Mouse (Mus musculus) C2C12 (cell line): ENCODE data around the gene F11r. TPM values are rescaled to one million over a fixed set of nuclear protein-coding genes. Genes with fewer than 3 reads are reported as not detected.
A peak's percentile ranks its signal among the peaks of the same experiment; 100 is the strongest.

Experiments
- H3K27me3 ChIP-seq: one replicate; pipeline ENCODE4 v1.6.1; 2011; ENCODE audit not compliant: control insufficient read depth, insufficient read depth, insufficient read length
- H3K36me3 ChIP-seq: one replicate; pipeline ENCODE4 v1.6.1; 2011; ENCODE audit not compliant: control insufficient read depth, insufficient read depth
- H3K4me3 ChIP-seq: one replicate; pipeline ENCODE4 v1.5.1; 2011; ENCODE audit warnings: mild to moderate bottlenecking, control low read depth; ENCODE audit not compliant: poor library complexity, insufficient read depth, severe bottlenecking
- H3K79me2 ChIP-seq: one replicate; pipeline ENCODE4 v1.6.1; 2011; ENCODE audit not compliant: control insufficient read depth, insufficient read depth
- H3K79me3 ChIP-seq: one replicate; pipeline ENCODE4 v1.6.1; 2011; ENCODE audit warnings: low read depth, control low read depth
- H3ac ChIP-seq: one replicate; pipeline ENCODE3; 2011; ENCODE audit warnings: low read depth; ENCODE audit not compliant: control insufficient read depth, insufficient read length
- CEBPB ChIP-seq: IDR thresholded peaks from one replicate; pipeline ENCODE4 v1.6.1; 2011; ENCODE audit warnings: low read depth, mild to moderate bottlenecking, control low read depth, moderate library complexity
- CTCF ChIP-seq: IDR thresholded peaks from one replicate; pipeline ENCODE4 v1.5.1; 2011; ENCODE audit not compliant: control insufficient read depth, insufficient read depth, insufficient read length
- FOSL1 ChIP-seq: IDR thresholded peaks from one replicate; pipeline ENCODE4 v1.8.0; 2011; ENCODE audit warnings: mild to moderate bottlenecking, low read length; ENCODE audit not compliant: poor library complexity, insufficient read depth, severe bottlenecking
- MAX ChIP-seq: IDR thresholded peaks from one replicate; pipeline ENCODE4 v1.6.1; 2011; ENCODE audit warnings: mild to moderate bottlenecking, control low read depth
- MYOD1 ChIP-seq: IDR thresholded peaks from one replicate; pipeline ENCODE4 v1.6.1; 2011; ENCODE audit warnings: low read depth; ENCODE audit not compliant: control insufficient read depth, insufficient read length
- MYOG ChIP-seq: IDR thresholded peaks from one replicate; pipeline ENCODE4 v1.6.1; 2011; ENCODE audit not compliant: control insufficient read depth, insufficient read length; ENCODE audit errors: extremely low read depth
- USF1 ChIP-seq: IDR thresholded peaks from one replicate; pipeline ENCODE4 v1.6.1; 2011; ENCODE audit warnings: low read depth, mild to moderate bottlenecking, control low read depth, moderate library complexity
- polyA plus RNA-seq: library from polyadenylated mRNA; unstranded; fragments of >200 nt; fragmentation: generic; extraction: Trizol; gene quantifications from one replicate; pipeline ENCODE4 v1.2.1, GENCODE M21; 2012; ENCODE audit warnings: missing spikeins

The F11r gene
- polyA plus RNA-seq, 1 experiment, result 3.6 TPM

DNA sequence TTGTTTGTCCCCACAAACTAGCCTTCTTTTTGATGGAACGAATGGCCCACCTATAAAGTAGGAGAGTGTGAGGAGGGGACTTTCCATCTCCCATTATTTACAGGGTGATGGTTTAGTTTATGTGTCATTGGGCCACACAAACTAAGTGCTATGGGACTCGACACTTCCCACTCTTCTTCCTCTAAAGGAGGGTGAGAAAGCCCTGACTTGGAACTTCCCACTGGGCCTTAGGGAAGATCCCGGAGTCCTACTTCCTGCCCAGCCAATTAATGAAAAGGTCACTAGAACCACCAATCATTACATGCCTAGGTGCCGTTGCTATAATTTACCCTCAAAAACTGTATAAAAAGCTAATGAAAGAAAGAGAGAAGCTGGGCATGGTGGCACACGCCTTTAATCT is 5.2 kb upstream of the F11r start:
- H3K79me3 ChIP-seq, result no peaks in the 10 kb centered on the region
- TF ChIP-seq USF1 (no peak), FOSL1 (no peak), MYOD1 (no peak), CTCF (no peak), MYOG (no peak), CEBPB (no peak), MAX (no peak)
- no peaks in the 10 kb centered on the region for H3K36me3 ChIP-seq
- H3K27me3 ChIP-seq, result no peaks in the 10 kb centered on the region
- no peak overlapping the region for H3K4me3 ChIP-seq
- H3K79me2 ChIP-seq, result no peaks in the 10 kb centered on the region
- H3ac ChIP-seq, result no peak overlapping the region

DNA sequence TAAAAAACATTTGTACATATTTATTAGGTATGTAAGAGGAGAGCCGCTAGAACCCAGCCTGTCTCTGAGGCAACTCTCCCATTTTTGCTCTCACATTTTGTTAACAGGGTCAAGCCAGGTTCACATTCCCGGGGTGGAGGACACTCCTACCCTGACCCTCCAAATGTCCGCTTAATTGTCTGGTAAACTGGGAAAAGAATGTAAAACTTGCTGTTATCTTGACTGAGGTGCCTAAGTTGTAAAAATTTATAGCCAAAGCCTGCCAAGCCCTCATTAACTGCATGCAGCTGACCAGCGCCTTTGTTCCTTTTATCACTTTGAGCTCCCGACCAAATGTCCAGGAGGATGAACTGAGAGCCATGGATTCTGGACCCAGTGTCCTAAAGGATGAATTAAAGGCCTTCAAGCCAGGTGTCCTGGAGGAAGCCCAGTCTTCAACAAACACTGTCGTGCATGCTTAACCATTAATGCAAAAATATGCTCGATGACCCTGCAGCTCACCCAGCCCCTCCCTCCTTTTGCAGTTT is 2.0 kb upstream of the F11r start:
- Histone ChIP-seq H3K27me3 (no peaks in the 10 kb centered on the region), H3ac (no peak overlapping the region), H3K4me3 (no peak overlapping the region), H3K79me2 (no peaks in the 10 kb centered on the region), H3K79me3 (no peaks in the 10 kb centered on the region), H3K36me3 (no peaks in the 10 kb centered on the region)
- TF ChIP-seq FOSL1 (no peak), MYOD1 (no peak), MAX (no peak), USF1 (no peak), CTCF (no peak), CEBPB (no peak), MYOG (no peak)

- Histone ChIP-seq H3K79me3 (no peaks in the 10 kb centered on the region), H3K4me3 (no peak overlapping the region), H3ac (no peak overlapping the region), H3K79me2 (no peaks in the 10 kb centered on the region), H3K27me3 (no peaks in the 10 kb centered on the region), H3K36me3 (no peaks in the 10 kb centered on the region)
- TF ChIP-seq FOSL1 (no peak), USF1 (no peak), MYOD1 (no peak), MYOG (no peak), CTCF (no peak), MAX (no peak), CEBPB (no peak)
Observed at GRCm38 (mm10) chr1:171435974-171436373, 1.4 kb upstream of the F11r start.

- H3K79me2 ChIP-seq, result no peaks in the 10 kb centered on the region
- no peaks in the 10 kb centered on the region for H3K27me3 ChIP-seq
- peaks cover 2% of the 10 kb centered on the region for H3K79me3 ChIP-seq
- no peak for TF ChIP-seq FOSL1
- TF ChIP-seq MAX, result no peak
- peak overlapping the region; percentile 31 for H3K4me3 ChIP-seq
- no peaks in the 10 kb centered on the region for H3K36me3 ChIP-seq
- H3ac ChIP-seq, result peak overlapping the region; percentile 57
Observed at GRCm38 (mm10) chr1:171438014-171438670, 807 bp downstream of the F11r start.

DNA sequence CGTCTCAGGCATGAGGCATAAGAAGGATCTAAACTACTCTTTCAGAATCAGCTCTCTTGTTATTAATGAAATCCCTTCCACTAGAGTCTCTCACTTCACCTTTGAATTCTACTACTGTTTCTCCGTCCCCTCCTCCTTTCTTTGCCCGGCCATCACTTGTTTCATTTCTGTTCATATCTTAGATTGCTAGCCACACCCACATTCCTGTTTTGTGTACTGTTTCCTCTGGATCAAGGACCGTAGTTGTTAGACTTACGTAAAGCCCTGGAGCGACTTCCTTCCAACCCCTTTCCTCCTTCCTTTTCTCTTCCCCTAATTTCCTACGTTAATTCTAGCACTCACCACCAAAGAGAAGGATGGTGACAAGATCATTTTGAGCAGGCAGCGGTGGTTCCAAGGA is 1.7 kb downstream of the F11r start:
- H3ac ChIP-seq, result no peak overlapping the region
- H3K79me2 ChIP-seq, result no peaks in the 10 kb centered on the region
- peaks cover 2% of the 10 kb centered on the region for H3K79me3 ChIP-seq
- no peak overlapping the region for H3K4me3 ChIP-seq
- H3K27me3 ChIP-seq, result no peaks in the 10 kb centered on the region
- H3K36me3 ChIP-seq, result no peaks in the 10 kb centered on the region
- TF ChIP-seq USF1, result no peak
- no peak for TF ChIP-seq MYOG
- no peak for TF ChIP-seq CEBPB
- TF ChIP-seq MYOD1, result no peak
- TF ChIP-seq FOSL1, result no peak
- no peak for TF ChIP-seq CTCF
- TF ChIP-seq MAX, result no peak

GRCm38 (mm10) chr1:171440025-171440725 is 2.8 kb downstream of the F11r start:
- Histone ChIP-seq H3K36me3 (no peaks in the 10 kb centered on the region), H3K4me3 (no peak overlapping the region), H3K79me2 (no peaks in the 10 kb centered on the region), H3K79me3 (peaks cover 2% of the 10 kb centered on the region), H3ac (no peak overlapping the region), H3K27me3 (no peaks in the 10 kb centered on the region)
- TF ChIP-seq CTCF (no peak), MAX (no peak), FOSL1 (no peak)
